Mouse (Mus musculus) layer of hippocampus, postnatal 10 days (tissue): Measurements from ENCODE around the gene Zfp541. TPM values are rescaled to one million over a fixed set of nuclear protein-coding genes. Genes with fewer than 3 reads are reported as not detected.

Experiments
- DNase-seq, 2 experiments: peaks; one replicate each; pipeline ENCODE4 v3.0.0; 2021; ENCODE audit warnings: low spot score in 2 of 2
- total RNA-seq, 2 experiments: library from RNA; stranded (reverse); gene quantifications; 2 replicates each; pipeline ENCODE4 v1.2.3; 2021

Gene Zfp541
- total RNA-seq, 2 experiments from 2014 or later: 0.40 to 0.43 TPM

DNA sequence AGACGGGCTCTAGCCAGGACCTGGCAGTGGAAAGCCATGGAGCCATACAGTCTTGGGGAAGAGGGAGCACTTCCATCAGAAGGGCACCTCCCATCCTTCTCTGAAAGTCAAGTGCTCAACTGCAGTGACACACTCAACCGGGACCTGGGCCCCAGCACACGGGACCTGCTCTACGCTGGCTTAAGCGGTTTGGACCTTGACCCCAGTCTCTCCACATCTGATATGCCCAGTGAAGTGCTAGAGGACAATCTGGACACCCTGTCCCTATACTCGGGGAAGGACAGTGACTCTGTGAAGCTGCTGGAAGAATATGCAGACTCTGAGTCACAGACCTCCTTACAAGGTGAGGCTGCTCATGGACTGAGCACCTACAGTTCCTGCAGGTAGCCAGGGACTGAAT is 10.3 kb downstream of the Zfp541 start:
- DNase-seq: no peak

GRCm38 (mm10) chr7:16079947-16080346 is 18.3 kb downstream of the Zfp541 start:
- no peak for DNase-seq

- no peak for DNase-seq
These were observed 19.0 kb downstream of the Zfp541 start for GRCm38 (mm10) chr7:16080581-16080980.

GRCm38 (mm10) chr7:16083361-16083760 is 21.7 kb downstream of the Zfp541 start:
- no peak for DNase-seq

DNA sequence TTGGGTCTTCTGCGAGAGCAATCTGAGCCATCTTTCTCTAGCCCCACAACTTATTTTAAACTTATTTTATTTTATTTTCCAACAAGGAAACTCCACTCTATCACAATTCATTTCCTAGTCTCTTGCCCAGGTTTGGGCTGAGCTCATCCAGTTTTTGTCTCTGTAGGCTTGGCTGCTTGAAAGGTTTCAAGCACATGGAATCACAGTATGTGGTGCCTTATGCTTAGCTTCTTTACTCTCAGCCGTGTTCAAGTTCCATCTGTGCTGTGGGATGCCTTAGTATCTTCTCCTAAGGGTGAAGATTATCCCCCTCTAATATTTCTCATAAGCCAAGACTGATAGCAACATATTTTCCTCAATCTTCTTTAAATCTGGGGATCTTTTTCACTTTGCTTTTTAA is 26.0 kb downstream of the Zfp541 start:
- no peak for DNase-seq

DNA sequence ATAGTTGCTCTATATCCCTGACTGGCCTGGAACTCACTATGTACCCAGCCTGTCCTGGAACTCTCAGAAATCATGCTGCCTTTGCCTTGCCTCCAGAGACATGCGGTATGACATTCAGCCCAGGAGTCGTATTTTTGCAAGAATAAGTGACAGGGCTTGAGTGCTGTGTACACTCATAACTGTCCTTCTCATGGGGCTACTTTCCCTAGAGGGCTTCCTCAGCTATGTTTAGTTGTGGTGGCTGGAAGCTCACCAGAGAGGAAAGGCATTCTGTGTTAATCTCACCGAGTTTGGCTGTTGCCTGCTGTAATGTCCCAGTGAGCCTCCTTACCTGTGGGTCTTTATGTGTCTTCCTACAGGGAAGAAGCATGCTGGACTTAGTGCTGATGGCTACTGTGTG is 33.0 kb downstream of the Zfp541 start:
- DNase-seq: no peak

- DNase-seq: peak; percentile 95 to 97
These were observed 36.7 kb downstream of the Zfp541 start, which contains the start of gene Napa for GRCm38 (mm10) chr7:16098021-16099017. Gene Napa, plus strand, starts transcription at chr7:16098458.

GRCm38 (mm10) chr7:16099901-16100300 is 38.3 kb downstream of the Zfp541 start:
- DNase-seq: no peak

- DNase-seq: no peak
These were observed 39.5 kb downstream of the Zfp541 start for GRCm38 (mm10) chr7:16101081-16101480.

- no peak for DNase-seq
These were observed 40.3 kb downstream of the Zfp541 start for GRCm38 (mm10) chr7:16101726-16102475.

DNA sequence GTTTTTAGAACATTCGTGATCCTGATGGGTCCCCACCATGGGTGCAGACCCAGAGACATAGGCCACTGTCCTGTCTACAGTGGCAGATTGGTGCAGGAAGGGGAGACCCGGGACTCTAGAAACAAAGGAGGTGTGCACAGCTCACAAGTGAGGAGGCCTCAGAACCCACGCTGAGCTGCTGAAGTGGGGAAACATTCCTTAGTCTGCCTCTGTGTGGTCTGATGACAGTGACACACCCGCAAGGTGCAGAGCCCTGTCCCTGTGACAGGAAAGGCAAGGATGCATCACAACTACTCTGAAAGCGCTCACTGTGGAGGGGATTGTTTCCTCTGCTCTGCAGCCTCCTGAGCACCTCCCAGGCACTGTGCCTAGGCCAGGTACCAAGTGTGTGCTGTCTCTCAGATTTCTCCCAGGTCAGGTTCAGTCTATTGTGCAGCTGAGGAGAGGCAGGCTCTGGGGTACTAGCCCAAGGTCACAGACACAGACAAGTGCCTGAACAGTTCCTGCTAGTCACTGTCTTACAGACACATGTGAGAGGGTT is 41.1 kb downstream of the Zfp541 start:
- no peak for DNase-seq

DNA sequence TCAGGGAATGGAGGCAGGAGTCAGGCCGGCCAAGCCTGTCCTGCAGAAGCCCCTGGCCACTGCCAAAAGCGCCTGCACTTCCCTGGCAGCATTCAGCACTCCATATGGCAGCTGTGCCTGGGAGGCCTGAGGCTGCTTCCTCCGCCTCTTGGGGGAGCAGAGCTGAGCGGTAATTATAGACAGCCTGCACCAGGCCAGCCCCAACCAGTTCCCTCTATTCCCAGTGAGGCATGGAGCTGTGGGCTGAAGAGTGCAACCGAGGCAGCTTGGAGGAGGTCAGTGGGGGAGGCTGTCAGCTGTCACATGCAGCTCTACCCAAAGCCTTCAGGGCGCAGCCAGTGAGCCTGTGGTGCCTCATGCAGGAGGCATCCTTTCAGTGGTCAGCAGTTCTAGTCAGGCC is 42.1 kb downstream of the Zfp541 start:
- peak; percentile 50 to 53 for DNase-seq

DNA sequence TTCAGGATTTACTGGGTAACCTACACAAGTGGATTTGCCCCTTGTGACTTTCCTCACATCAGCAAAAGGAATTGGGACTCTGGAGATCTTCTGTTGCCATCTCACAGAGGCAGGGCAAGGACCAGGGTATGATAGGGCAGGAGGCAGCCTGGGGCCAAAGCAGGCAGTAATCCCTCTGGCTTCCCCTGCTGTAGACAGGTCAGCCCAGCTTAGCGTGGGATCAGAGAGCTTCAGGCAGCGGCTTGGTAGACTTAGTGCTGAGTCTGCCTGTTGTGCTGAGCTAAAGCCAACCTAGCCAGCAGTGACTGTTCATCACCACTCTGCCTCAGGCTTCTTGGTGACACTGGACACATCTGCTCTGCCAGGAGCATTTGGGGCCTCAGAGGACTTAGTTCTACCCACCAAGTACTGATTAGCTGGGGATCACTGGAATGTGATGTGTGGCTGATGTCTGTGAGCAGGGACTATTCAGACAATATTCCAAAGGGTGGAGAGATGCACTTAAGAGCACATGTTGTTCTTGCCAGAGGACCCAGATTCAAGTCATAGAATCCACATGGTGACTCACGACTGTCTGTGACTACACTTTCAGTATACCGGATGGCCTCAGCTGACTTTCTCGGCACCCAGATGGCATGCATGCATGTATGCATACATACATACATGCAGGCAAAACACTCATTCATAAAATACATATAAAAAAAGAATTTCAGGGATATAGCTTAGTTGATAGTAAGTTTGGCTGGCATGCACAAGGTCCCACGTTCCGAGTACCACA is 43.2 kb downstream of the Zfp541 start:
- no peak for DNase-seq

GRCm38 (mm10) chr7:16108886-16109542 is 47.4 kb downstream of the Zfp541 start:
- DNase-seq: peak; percentile 57 to 69

DNA sequence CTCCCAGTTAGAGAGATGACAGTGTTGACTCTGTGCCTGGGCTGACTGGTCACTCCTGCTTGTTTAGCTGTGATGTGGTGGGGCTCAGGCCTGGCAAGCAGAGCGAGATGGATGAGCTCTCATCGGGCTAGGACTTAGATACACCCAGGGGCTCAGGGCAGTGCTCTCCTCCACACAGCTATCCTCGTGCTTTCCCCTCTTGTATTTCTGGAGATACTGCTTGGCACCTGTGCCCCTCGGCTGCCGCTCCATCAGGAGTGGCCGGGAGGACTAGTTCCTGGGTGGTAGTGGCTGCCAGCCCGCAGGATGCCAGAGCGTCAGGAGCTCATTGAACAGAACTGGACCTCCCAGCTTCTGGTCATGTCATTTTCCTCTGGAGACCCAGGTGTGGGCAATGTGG is 48.5 kb downstream of the Zfp541 start:
- no peak for DNase-seq

DNA sequence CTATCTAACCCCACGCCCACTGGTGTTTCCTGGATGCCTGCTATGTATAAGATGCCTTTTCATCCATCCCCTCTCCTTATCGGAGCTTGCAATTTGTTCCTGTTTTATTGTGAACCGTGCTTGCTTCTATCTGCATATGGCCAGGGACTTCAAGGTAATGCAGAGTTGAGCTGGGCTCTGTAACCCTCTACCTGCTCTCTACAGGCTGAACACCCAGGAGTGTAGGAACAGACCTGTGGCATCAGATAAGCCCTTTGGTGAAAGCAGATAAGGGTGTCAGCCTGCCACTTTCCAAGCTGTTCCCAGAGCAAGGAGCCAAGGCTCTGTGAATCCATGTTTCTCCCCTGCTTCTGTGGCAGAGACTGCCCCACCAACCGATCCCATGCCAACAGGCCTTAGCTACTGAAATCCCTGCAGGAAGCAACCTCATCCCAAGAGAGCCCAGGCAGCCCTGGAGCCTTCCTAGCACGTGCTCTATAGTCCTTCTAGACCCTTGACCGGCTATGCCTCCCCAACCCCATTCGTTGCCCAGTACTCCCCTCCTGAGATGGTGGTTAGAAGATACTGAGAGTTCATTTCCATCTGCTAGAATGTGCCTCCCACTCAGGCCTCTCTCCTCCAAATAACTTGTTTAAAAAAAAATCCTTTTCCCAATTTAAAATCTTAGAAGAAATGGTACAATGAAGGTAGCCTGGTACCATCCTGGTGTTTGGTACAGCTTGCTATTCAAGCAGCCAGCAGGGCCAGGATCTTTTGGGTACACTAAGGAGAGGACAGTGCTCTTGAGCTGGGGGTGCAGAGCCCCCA is 49.9 kb downstream of the Zfp541 start:
- no peak for DNase-seq

DNA sequence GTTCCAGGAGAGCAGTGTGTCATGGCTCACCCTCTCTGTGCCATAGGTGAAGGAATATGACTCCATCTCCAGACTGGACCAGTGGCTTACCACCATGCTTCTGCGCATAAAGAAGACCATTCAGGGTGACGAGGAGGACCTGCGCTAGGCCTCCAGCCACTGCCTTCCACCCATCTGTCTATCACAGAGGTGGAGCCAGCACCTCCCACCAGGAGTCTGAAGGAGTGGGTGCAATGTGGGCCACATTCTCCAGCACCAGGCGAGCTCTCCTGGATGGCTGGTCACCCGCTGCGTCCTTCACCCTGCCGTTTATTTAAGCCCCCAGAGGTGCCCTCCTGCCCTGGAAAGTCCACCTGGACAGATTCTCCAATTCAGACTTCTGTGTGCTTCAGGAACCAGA is 54.8 kb downstream of the Zfp541 start:
- DNase-seq: no peak

- DNase-seq: no peak
These were observed 55.5 kb downstream of the Zfp541 start for GRCm38 (mm10) chr7:16117100-16117499.

DNA sequence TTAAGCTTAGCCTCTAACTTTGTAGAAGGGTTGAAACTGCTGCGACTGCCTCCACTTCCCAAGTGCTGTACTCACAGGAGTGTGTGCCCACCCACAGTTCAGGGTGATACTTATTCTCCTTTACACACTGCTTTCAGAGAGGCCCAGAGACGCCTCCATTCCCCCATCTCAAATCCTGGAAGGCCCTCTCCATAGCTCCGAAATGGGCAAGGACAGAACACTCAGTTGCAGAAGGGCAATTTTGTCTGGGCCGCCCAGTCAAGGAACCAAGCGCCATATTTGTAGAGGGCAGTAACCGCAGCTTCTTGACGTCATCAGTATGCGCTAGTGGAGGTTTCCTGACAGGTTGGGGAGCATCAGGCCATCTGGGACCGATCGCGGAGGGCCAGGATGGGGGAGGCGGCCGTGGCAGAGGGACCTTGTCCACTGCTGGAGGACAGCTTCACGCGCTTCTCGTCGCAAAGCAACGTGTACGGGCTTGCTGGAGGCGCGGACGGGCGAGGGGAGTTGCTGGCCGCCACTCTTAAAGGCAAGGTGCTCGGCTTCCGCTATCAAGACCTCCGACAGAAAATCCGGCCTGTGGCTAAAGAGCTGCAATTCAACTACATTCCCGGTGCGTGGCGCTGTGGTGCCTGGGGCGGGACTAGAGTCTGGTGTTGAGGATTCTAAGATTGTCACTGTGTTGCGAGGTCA is 58.1 kb downstream of the Zfp541 start, which contains the start of gene Kptn:
Gene Kptn, plus strand, starts transcription at position 327 of the 693 bp plus-strand sequence.
- DNase-seq: peak; percentile 96
